Mouse (Mus musculus) liver, adult 2 months (tissue): ENCODE measurements at regions not wholly inside any gene's neighbourhood (a gene's known extent, or its start where the extent isn't known, plus 50 kb on each side); places are given as distances from the start of the nearest gene placed in this dataset.

Experiments
- CTCF ChIP-seq: fragments of 200-500 bp; IDR thresholded peaks from 2 replicates; pipeline ENCODE4 v1.5.1; 2011; ENCODE audit warnings: low read depth, low read length, control low read depth
- POLR2A ChIP-seq: fragments of 200-500 bp; IDR thresholded peaks from 2 replicates; pipeline ENCODE4 v1.6.1; 2011; ENCODE audit warnings: low read length, control low read depth; ENCODE audit not compliant: insufficient read depth; ENCODE audit errors: extremely low read depth

DNA sequence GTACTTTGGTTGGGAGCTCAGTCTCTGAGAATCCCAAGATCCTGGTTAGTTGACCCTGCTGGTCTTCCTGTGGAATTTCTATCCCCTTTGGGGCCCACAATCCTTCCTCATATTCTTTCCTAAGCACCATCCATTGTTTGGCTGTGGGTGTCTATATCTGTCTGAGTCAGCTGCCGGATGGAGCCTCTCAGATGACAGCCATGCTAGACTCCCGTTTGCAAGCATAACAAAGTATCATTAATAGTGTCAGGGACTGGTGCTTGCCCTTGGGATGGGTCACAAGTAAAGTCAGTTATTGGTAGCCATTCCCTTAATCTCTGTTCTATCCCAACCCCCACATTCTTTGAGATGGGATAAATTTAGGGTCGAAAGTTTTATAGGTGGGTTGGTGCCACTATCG lies 382.1 kb upstream of the Pou3f3 start:
- TF ChIP-seq POLR2A = no peak
- no peak for TF ChIP-seq CTCF
